Mouse (Mus musculus) CH12F3 (cell line): Measurements from ENCODE around the gene Cd37.
"Not testable (repeated sequence)": the region's sequence is repeated elsewhere in the genome, so short reads cannot be mapped to it uniquely, and the experiment has no call there.

Experiments used
- in situ Hi-C: fragments of 300-500 bp; cut with MboI; formaldehyde crosslinking; loops from 2 replicates; pipeline ENCODE4 v1.14.3; 2020; ENCODE audit warnings: low sequenced_read_pairs

Cd37 gene

DNA sequence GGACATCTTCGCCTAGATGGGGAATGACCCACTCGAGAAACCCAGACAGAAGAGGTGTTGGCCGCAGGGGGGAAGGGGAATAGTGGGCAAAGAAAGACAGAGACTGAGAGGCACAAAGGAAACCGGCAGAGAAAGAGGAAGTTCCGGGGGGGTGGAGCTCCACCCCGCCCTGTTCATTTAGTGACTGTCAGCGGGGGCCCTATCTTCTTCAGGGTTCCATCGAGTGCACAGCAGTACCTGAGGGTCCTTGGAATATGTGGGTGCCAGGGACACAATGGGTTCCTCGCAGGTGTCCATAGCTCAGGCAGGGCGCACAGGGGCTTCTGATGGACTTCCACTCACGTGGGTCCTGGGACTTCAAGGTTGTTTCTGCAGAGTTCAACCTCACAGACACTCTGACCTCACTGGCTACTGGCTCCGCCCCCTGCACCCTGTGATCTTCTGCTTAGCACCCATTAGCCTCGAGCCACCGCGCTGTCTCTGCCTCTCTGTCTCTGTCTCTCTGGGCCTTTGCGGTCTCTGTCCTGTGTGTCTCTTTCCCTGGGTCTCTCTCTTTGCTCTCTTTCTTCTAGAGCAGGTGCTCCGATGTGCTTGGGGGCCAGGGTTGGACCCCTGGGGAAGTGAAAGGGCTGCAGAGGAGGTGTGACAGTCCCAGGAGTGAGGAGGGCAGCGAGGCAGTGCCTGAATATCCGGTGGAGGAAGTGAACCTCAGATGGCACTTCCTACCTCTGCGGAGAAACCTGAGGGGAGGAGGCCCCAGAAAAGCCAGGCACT lies at the start of gene Cd37:
Gene Cd37 (minus strand): TSS at position 393 of the 774 bp plus-strand sequence.
- in situ Hi-C loops: no loop called here

DNA sequence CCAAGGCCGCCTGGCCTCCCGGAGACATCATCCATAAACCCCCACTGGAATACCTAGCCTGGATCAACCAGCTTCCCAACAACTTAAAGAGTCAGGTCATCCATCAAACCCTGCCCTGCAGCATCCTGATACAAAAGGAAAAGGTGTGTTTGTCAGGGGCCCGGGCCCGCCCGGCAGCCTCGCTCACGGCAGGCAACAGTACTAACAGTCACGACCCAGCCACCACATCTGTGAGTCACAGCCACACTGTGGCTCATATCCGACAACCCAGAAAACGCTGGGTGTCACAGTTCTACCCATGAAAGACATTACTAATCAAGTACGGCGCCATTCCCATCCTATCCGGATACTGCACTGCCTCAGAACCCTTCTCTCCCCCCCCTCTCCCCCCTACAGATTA lies 47.6 kb upstream of the Cd37 start:
- in situ Hi-C loops: no loop called here

- in situ Hi-C loops: no loop called here
These were observed 38.3 kb upstream of the Cd37 start, which contains the start of gene Slc6a21 for GRCm38 (mm10) chr7:45277136-45277760. Slc6a21 (plus strand) TSS chr7:45277513.

GRCm38 (mm10) chr7:45273672-45274071 lies 34.8 kb upstream of the Cd37 start:
- in situ Hi-C loops: no loop called here

GRCm38 (mm10) chr7:45272786-45273412 lies 34.0 kb upstream of the Cd37 start:
- in situ Hi-C loops: no loop called here

DNA sequence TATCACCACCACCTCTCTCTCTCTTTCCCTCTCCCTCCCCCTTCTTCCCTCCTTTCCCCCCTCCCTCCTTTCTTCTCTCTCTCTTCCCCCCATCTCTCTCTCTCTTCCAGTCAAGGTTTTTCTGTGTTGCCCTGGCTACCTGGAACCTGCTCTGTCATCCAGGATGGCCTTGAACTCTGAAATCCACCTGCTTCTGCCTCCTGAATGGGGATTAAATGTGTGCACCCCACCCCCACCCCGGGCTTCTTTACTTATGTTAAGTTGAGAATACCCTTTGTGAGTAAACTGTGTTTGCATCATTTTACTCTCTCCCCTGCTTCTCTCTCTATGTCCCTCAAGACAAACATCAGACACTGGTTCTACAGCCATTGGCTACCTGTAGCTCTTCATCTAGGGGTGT lies 26.6 kb upstream of the Cd37 start:
- in situ Hi-C loops: no loop called here

DNA sequence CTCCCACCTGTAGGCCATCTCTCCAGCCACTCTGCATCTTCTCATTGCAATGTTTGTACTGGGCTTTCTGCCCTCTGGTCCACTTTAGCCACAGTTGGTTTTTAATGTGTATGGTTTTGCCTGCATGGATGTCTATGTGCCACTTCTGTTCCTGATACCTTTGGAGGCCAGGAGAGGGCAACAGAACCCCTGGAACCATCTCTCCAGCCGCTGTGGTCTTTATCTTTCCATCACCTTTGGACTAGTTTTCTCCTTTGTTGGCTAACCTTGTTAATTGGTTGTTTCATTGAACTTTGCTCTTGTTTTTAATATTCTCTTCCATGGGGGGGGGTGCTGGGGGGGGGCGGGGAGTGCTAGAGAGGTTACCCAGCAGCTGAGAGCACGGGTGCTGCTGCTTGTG lies 25.4 kb upstream of the Cd37 start:
- in situ Hi-C loops: no loop called here

DNA sequence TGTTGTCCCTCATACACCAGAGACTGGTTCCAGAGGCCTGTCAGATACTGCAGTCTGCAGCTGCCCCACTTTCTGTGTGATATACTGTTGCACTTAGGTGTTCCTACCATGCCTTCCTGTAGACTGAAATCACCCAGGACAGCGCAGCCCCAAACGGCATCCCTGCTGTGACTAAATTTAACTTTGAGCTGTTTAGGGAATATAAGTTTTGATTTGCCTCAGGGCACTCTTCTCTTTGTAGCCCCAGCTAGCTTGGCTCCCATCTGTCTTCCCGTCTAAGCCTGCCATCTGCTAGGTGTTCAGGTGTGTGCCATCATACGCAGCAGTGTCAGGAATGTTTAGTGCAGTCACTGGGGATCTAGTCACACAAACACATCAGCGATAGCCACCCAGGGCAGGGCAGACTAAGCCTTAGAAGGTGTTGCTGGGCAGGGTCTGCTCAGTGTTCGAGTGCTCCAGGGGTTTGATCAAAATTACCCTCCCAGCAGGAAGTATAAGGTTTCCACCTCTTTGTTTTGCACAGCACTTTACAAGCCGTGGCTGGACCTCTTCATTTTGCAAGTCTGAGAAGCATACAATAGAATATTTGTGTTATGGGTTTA lies 24.2 kb upstream of the Cd37 start:
- in situ Hi-C loops: no loop called here

DNA sequence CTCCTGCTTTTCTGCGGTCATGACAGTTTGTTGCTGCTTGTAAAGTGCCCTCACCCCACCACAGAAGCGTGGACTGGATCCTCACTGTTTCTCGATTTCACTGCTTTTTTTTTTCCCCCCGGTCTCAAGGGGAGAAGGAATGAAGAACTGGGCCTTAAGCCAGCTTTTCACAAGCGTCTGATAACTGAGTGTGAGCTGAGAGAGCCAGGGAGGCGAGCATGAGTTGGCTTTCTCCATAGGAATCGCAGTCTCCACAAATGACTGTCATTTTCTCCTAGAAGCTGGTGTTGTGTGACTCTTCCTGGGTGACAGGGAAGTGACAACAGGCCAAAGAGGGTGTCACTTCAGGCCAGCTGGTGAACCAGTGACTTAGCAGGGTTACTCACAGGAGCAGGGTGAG lies 23.4 kb upstream of the Cd37 start:
- in situ Hi-C loops: no loop called here

DNA sequence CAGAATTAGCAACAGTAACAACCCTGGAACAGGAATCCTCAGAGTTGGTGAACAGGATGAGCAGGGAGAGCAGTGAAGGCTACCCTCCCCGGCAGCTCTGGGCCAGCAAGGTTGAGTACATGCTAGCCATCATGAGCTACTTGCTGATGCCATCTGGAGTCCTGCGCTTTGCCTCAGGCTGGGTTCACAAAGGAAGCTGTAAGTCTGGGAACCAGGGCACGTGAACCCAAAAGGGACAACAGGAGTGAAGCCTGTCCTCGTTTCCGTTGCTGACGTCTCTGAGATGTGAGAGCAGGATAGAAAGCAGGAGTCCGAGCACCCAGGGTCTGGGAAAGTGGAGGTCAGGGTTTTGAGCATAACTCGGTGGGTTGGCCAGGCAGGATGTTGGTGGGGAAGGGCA lies 20.4 kb upstream of the Cd37 start:
- in situ Hi-C loops: no loop called here

DNA sequence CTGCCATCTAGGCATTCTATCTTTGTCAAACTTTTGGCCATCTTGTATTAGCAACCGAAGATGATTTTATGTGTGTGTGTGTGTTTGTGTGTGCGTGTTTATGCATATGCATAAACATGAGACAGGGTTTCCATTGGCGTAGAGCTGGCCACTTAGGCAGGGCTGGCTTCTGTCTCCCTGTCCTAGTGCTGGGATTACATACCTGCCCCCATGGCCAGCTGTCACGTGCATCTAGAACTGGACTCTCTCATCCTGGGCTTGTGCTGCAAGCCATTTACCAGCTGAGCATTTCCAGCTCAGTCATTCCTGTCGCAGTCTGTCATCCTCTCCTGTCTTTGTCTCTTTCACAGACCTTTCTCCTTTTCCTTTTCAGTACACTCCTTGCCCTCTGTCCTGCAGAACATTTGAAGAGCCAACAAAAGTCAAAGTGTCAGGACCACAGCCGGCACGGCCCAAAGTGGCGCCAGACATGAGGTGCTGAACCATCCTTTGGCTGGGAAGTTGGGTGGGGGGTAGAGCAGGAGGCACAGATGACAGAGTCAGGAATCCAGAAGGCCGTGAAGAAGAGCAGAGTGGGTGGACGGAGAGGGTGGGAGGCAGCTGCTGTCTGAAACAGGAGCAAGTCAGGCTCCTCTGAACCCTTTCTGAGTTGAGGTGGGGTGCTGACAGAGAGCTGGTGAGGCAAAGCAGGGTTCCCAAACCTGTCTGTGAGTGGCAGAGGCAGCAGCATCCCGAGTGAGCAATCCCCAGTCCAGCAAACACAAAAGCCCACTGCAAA lies 18.3 kb upstream of the Cd37 start:
- in situ Hi-C loops: no loop called here

DNA sequence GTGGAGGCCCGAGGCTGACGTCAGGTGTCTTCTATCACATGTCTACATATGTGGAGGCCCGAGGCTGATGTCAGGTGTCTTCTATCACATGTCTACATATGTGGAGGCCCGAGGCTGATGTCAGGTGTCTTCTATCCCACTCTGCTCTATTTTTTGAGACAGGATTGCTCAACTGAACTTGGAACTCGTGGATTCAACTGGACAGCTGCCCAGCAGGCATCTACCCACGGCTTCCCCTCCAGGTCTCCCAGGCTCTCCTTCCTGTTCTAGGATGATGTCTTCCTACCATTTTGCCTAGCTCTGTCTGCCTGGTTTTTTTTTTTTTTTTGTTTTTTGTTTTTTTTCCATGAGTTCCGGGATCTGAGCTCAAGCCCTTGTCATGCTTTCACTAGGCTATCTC lies 16.9 kb upstream of the Cd37 start:
- in situ Hi-C loops: not testable (repeated sequence)

DNA sequence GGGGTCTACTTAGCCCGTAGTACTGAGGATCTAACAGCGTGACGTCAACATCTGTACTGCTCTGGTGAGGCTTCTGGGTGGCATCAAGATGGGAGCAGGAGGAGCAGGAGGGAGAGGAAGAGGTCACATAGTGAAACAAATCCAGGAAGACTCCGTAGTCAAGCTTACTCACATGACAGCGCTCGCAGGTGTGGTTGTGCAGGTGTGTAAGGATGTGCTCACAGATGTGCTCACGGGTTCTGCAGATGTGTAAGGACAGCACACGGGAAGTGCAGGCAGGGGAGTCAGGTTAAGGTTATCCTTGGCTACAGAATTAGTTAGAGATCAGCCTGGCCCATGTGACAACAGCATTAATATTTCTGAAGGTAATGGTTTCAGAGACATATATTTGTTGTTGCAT lies 14.9 kb upstream of the Cd37 start:
- in situ Hi-C loops: no loop called here

GRCm38 (mm10) chr7:45247666-45248065 lies 8.8 kb upstream of the Cd37 start:
- in situ Hi-C loops: no loop called here

- in situ Hi-C loops: no loop called here
These were observed 2.5 kb upstream of the Cd37 start for GRCm38 (mm10) chr7:45241389-45241749.

GRCm38 (mm10) chr7:45240633-45241388 lies 1.9 kb upstream of the Cd37 start, which contains the start of gene Slc6a16:
Slc6a16 (plus strand) TSS chr7:45241085.
- in situ Hi-C loops: no loop called here

DNA sequence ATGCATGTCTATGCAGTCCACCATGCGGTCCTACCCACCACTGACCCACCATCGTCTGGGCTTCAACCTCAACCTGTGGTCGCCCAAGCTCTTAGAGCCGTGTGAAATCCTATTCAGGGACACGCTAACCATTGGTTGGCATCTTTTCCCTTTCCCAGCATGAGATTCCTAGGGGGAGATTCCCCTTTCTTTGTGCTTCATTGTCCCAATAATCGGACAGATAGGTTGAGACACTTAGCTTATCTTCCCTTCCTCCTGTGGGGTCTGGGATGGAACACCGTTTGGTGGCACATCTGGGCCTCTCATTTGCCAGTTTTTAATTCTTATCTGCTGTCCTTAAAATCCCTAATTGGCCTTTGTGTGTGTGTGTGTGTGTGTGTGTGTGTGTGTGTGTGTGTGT lies 1.2 kb upstream of the Cd37 start:
- in situ Hi-C loops: no loop called here

- in situ Hi-C loops: no loop called here
These were observed 892 bp downstream of the Cd37 start for GRCm38 (mm10) chr7:45237747-45238699.

DNA sequence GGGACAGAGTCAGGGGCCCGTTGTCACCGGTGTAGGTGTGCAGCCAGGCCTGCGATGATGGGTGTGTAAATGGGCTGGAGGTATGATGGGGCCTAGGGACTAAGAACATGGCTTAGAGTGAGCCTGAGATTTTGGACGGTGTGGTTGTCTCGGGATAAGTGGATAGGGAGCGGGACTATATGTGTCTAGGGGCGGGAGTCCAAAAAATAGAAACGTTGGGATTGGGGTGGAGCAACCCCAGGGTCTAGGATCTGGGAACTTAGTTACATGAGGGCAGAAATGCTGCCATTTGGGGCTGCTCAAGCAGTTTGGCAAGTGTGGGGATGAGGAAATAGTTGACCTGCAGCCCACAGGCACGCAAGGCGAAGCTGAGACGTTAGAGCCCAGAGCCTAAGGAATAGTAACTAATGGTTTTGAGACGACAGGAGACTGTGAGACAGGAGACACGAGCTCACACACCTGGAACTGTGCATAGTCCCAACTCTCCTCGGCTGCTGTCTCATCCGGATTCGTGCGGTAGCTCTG lies 3.2 kb downstream of the Cd37 start:
- in situ Hi-C loops: no loop called here
